Mouse (Mus musculus): Measurements from ENCODE around the gene Parp4.

Parp4 gene

DNA sequence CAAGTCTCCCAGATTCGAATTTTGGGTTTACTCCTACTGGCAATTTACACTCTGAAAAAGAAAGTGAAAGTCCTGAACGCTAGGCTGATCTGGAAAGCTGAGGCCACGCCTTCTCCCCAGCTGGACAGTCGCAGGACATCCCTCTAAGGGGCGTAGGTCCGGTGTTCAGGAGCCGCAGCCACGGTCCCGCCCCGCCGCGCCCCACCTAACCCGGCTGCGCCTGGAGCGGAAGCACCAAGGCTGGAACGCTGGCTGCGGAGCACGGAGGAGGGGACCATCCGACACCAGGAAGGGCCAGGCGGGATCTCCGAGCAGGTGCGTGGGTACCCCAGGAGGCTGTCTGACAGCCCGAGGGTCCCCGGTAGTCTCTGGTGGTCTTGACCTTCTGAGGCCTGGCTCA, at the start of gene Parp4, which contains the start of gene Cenpj:
Parp4 (plus strand) TSS at position 204 of the 400 bp plus-strand sequence.
Cenpj (minus strand) TSS at position 10 of the 400 bp plus-strand sequence.
- DNase-seq = peak; percentile 92

GRCm38 (mm10) chr14:56530788-56531187, 44.6 kb upstream of the Parp4 start:
- no peak for DNase-seq

DNA sequence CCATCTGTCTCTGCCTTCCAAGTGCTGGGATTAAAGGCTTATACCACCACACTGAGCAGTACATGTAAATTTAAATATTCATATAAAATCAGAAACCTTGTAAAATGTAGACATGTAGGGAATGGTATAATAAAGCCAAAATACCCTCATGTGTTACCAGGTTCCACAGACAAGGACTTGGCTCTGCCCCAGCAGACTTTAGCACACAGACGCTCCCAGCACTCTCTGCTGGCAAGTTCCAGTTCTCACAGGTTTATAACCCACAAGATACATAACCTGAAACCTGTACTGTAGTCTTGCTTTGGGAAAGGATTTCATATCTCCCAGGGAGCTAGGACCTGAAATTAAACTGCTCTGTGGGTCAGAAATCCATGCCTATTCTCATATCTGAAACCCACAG, 30.5 kb upstream of the Parp4 start:
- no peak for DNase-seq

DNA sequence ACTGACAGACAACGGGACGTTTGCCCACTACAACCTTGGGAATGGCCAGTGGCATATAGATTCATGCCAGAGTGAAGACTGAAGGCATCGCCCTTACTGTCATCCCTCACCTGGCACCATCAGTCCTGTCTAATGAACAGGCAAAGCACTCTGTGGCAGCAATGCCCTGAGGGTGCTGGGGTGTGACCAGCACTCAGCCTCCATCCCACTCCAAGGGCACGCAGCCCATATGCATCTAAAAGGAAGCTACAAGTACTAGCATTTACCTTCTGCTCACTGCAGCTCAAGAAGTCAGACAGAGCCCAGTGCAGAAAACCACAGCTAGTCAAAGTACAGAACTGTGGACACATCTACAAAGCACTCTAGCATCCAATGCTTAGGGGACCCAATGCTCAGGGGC, 29.9 kb upstream of the Parp4 start:
- DNase-seq = no peak

- DNase-seq = no peak
Observed at GRCm38 (mm10) chr14:56550960-56551359, 24.5 kb upstream of the Parp4 start.

DNA sequence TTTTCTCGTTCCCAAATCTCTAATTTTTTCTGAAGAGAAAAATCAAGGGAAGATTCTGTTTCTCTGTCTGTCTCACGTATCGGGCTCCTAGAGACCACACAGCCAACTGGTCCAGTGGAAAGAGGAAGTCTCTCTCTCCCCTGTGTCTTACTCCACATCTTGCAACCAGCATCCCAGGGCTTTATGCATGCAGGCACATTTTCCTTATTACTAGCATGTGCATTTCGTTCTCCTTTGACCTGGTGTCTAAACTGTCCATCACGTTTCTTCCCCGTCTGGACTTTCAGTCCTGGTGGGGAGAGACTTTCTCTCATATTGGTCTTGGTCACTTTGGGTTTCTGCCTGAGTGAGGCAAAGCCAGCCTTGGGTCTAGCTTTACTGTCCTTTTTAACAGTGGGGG, 22.5 kb upstream of the Parp4 start:
- no peak for DNase-seq

- DNase-seq = no peak
Observed at GRCm38 (mm10) chr14:56553331-56553730, 22.1 kb upstream of the Parp4 start.

- DNase-seq = no peak
Observed at GRCm38 (mm10) chr14:56554716-56555115, 20.7 kb upstream of the Parp4 start.

DNA sequence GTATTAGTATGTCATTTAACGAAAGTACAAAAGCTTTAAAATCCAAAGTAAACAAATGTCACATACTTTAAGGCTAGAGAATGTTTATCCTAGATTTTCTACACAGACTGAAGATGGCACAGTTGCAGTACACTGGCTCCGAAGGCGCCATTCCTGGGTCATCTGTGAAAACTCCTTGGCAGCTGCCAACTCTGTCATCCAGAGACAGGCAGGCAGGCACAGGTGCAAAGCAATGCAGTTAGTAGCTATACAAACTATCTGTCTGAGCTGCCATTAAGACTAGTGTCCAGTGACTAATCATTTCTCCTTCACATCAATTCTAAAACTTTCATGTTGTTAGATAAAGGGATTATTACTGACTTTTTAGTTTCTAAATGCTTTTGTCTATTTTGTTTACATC, 16.3 kb upstream of the Parp4 start:
- DNase-seq = no peak

GRCm38 (mm10) chr14:56567476-56567875, 7.9 kb upstream of the Parp4 start:
- no peak for DNase-seq

GRCm38 (mm10) chr14:56569041-56569440, 6.4 kb upstream of the Parp4 start:
- no peak for DNase-seq

- peak; percentile 98 for DNase-seq
Observed at GRCm38 (mm10) chr14:56571310-56572093, 3.9 kb upstream of the Parp4 start.

DNA sequence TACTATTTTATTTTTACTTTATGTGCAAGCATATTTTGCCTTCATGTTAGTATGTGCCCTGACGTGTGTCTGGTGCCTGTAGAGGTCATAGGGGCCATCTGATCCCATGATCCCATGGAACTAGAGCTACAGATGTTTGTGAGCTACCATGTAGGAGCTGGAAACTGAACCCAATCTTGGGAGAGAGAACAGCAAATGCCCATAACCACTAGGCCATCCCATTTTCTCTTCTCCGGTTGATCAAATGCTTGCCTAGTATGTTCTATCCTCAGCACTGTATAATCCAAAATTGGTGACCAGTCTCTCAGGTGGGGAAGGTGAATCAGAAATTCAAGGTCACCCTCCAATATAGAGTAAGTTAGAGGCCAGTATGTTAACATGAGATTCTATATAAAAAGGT, 2.9 kb upstream of the Parp4 start:
- DNase-seq = no peak

DNA sequence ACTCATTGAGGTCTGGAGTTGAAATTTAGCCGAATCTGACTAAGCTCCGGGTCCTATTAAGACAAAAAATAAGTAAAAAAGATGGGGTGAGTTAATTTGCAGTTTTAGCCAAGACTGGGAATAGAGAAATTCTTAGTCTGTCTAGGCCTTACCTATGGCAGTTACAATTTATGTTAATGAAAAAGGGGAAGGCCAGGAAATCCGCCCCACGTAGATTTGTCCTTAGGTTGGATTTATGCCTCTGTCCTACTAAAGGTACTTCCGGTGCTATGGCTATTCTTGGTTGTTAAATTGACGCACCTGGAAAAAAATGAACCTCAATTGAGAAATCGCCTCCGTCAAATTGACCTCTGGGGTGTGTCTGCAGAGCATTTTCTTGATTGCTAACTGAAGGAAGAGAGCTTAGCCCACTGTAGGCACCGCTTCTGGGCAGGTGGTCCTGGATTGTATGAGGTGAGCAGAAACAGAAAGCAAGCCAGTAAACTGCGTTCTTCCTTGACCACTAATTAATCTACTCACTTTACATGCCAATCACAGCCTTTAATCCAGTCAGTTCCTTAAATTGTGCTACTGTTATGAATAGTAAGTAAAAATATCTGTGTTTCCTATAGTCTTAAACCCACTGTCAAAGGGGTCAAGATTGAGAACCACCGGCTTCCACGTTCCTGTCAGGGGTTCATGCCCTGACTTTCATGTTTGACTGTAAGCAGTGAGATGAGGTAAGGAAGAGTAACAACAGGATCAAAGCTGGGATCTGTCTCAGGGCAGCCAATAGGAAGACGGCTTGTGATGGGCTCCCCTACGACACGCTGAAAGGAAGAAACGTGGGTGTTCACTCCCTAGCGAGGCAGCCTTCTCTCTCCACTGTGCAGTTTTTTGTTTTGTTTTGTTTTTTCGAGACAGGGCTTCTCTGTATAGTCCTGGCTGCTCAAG, 816 bp downstream of the Parp4 start:
- DNase-seq = no peak

GRCm38 (mm10) chr14:56579011-56579410, 3.6 kb downstream of the Parp4 start:
- no peak for DNase-seq

DNA sequence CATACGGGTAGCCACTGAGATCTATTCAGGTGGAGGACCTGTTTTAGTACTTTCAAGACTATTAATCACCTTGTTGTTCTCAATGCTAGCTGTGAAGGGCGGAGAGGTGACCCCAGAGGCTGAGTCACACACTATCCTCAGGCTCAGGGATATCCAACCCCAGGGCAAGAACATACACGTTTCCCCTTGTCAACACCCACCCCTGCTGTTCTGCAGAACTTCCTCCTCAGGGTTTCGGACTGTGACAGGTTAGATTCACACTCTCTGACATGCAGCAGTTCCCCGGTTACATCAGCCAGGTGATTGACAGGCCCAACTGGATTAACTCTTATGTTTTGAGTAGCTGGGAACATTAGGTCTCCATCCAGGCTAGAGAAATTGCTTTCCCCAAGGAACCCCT, 5.7 kb downstream of the Parp4 start:
- no peak for DNase-seq

DNA sequence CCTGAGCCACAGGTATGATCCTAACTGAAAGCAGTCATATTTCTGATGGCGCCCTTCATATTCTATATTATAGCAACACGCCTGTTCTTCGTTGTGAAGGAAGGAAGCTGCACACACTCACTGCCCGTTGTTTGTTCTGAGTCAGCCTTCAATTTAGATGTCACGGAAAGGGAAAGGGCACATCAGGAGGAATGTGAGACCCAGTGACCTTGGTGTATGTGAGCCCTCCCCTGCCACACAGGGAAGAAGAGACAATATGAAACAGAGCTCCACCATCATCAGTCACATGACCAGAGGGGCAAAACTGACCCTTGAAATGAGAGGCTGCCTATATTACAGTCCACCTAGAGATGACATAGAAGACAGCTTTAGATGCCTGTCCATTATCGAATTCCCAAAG, 6.9 kb downstream of the Parp4 start:
- no peak for DNase-seq

GRCm38 (mm10) chr14:56592191-56592590, 16.8 kb downstream of the Parp4 start:
- DNase-seq = no peak

- no peak for DNase-seq
Observed at GRCm38 (mm10) chr14:56594811-56595210, 19.4 kb downstream of the Parp4 start.

- DNase-seq = peak; percentile 69
Observed at GRCm38 (mm10) chr14:56598759-56599158, 23.3 kb downstream of the Parp4 start.

- DNase-seq = no peak
Observed at GRCm38 (mm10) chr14:56602069-56602468, 26.6 kb downstream of the Parp4 start.

DNA sequence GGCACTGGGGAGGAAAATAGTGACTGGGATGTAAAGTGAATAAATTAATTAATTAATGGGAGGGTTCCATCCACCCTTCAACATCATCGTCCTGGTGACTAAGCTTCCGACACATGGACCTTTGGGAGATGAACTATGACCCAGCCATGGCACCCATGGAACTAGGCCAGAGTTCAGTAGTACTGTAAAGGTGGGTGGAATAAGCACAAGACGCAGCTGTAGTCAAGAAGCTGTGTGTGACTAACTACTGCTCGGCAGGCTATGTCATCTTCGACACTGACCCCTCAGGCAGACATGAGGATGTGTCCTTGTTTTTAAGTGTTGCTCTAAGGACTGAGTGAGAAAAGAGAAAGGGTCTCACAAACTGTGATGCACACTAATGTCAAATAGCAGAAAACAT, 29.0 kb downstream of the Parp4 start:
- no peak for DNase-seq

GRCm38 (mm10) chr14:56605136-56605535, 29.7 kb downstream of the Parp4 start:
- DNase-seq = no peak

- no peak for DNase-seq
Observed at GRCm38 (mm10) chr14:56613212-56613611, 37.8 kb downstream of the Parp4 start.

Measured in liver (tissue).